Mouse (Mus musculus) R1 (cell line): Measurements from ENCODE around the gene Agt.

Experiments used
- DNase-seq: peaks from one replicate; pipeline ENCODE4 v3.0.0-alpha.2; 2018; ENCODE audit warnings: low read depth, low spot score

The Agt gene

DNA sequence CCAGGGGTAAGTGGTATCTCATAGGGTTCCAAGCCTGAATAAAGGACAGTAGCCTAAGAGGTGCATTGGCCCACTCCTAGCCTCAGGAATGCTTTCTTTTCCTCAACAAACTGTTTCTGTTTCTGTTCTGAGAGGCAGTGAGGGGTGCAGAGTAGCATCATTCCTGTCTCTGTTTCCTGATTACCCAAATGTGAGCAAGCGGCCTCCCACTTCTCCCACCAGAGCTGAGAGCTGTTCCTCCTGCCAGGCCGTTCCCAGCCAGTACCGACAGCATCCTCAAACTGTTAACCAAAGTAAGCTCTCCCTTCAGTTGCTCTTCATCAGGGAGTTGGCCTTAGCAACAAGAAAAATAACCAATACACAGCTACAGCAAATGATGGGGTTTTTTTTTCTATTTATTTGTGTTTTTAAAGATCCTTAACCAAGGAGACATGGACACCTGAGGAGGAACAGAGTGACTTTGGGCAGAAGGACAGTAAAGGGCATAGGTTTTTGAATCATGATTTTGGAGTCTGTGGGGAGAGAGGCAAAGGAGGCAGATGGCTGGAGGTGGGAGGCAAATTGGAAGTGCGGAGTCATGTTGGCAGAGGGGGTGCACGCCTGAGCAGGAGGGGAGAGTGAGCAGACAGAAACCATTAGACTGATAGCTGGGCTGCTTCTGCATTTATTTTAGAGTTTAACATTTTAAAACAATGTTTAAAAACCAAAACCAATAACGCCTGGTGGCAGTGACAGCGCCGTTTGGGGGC, 61.8 kb downstream of the Agt start:
- DNase-seq = no peak
